ENCODE assay signal across 23 mouse cellular contexts in the genomic region with DNA sequence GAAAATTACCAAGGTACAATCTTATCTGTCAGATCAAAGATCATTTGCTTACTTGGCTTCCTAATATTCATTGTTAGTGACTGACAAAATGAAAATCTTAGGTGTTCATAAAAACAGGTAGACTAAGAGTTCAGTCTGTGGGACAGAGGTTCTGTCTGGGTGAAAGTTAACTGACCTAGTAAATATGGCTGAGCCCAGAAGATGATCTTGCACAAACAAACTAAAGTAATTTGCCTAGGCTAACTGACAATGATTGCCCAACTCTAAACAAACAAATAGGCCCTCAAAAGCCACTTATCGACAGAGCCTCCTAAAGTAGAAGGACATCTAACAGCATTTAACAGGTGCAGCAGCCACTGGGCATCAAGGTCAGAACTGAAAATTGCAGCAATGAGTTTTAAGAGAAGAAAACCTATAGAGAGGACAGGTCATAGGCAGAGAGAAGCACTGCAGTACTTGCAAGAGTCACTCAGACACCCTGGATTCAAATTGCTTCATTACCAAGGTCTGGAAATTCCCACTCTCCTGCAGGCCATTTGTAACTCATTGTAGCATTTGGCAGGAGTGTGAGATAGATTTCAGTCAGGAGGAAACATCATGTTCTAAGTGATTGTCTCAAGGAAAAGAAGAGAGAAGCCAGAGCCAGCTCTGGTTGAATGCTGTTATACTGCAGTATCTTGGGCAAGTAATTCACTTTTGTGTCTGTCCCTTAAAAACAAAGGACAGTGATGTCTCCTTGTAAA.
"Had no signal": no experiment of that assay in that cellular context is flagged by ENCODE, and none has a peak within 500 bp of the region (broad histone marks: within the 10 kb centered on the region; RNA-seq: fewer than 3 reads in every experiment).

No protein-coding gene starts in this region.

- H3K27me3 ChIP-seq: limb, embryonic 12.5 days; limb, embryonic 15.5 days; lung, embryonic 15.5 days; megakaryocyte, embryonic 14.5 days; midbrain, embryonic 13.5 days; neural tube, embryonic 13.5 days had no signal

- H3K9me3 ChIP-seq: limb, embryonic 12.5 days; limb, embryonic 15.5 days; lung, embryonic 15.5 days; midbrain, embryonic 10.5 days; midbrain, embryonic 13.5 days; neural tube, embryonic 13.5 days had no signal

- H3K4me1 ChIP-seq: limb, embryonic 12.5 days; limb, embryonic 15.5 days; lung, embryonic 15.5 days; megakaryocyte, embryonic 14.5 days had no signal

- ATAC-seq: midbrain, embryonic 13.5 days; midbrain, embryonic 16.5 days had no signal

- H3K4me3 ChIP-seq: limb, embryonic 12.5 days; limb, embryonic 15.5 days; lung, embryonic 15.5 days; megakaryocyte, embryonic 14.5 days; midbrain, embryonic 10.5 days; midbrain, embryonic 13.5 days; myocyte; neural tube, embryonic 13.5 days had no signal

- H3K27ac ChIP-seq: limb, embryonic 12.5 days; limb, embryonic 15.5 days; liver, embryonic 14.5 days; lung, embryonic 15.5 days; midbrain, embryonic 10.5 days; midbrain, embryonic 13.5 days; neural tube, embryonic 13.5 days; stomach, postnatal 0 days had no signal

- H3K4me2 ChIP-seq: limb, embryonic 12.5 days; limb, embryonic 15.5 days; lung, embryonic 15.5 days; midbrain, embryonic 13.5 days; neural tube, embryonic 13.5 days had no signal

- H3K9ac ChIP-seq: limb, embryonic 12.5 days; limb, embryonic 15.5 days; liver, embryonic 14.5 days; lung, embryonic 15.5 days; midbrain, embryonic 13.5 days; neural tube, embryonic 13.5 days had no signal

- H3K36me3 ChIP-seq: limb, embryonic 12.5 days; limb, embryonic 15.5 days; lung, embryonic 15.5 days; midbrain, embryonic 10.5 days; midbrain, embryonic 13.5 days; neural tube, embryonic 13.5 days had no signal

- DNase-seq: kidney, adult 11 months; kidney, adult 9 months; kidney, postnatal 14 days; kidney, postnatal 4 days; left cerebral cortex, postnatal 4 days; lung, adult 18-20 months; lung, postnatal 10 days; lung, postnatal 36 days; retina, postnatal 1 day; thymus, adult 2 months; thymus, postnatal 14 days; thymus, postnatal 4 days had no signal
